ENCODE assay signal across 8 mouse cellular contexts in genomic region chr2:133552842-133553465, GRCm38 (mm10). TPM values are rescaled to one million over a fixed set of nuclear protein-coding genes. Genes with fewer than 3 reads are reported as not detected.
DNase-seq lines count a peak whose midpoint lies in the region; ATAC-seq lines count a peak whose summit lies in the region.

No protein-coding gene starts in this region.

- under 1% methylated on average over 48 of the region's 48 CpGs for WGBS in embryonic facial prominence, embryonic 13.5 days
- under 1% methylated on average over 41 of the region's 48 CpGs for WGBS in heart, embryonic 11.5 days (ENCODE audit: insufficient replicate concordance)
- under 1% methylated on average over 47 of the region's 48 CpGs for WGBS in stomach, embryonic 16.5 days

- no peak for ATAC-seq in erythroblast, adult 5-6 weeks (replicated peaks; ENCODE audit: low FRiP score, poor library complexity, severe bottlenecking)
- ATAC-seq in embryonic facial prominence, embryonic 13.5 days (ENCODE audit: insufficient number of reproducible peaks, insufficient read depth, low FRiP score, low TSS enrichment, low read depth), result 0 out of 2 replicates have a peak, but pooled peaks have one; percentile 13
- no peak for ATAC-seq in heart, embryonic 11.5 days (replicated peaks; ENCODE audit: insufficient number of reproducible peaks, low FRiP score, low TSS enrichment)
- 0 out of 2 replicates have a peak, but pooled peaks have one; percentile 5 for ATAC-seq in stomach, embryonic 16.5 days (ENCODE audit: insufficient read depth, low FRiP score)

- peak overlapping the region; percentile 87 for H3K9ac ChIP-seq in embryonic facial prominence, embryonic 13.5 days
- H3K9ac ChIP-seq in heart, embryonic 11.5 days (ENCODE audit: low read depth, low read length), result peak overlapping the region; percentile 76
- H3K9ac ChIP-seq in stomach, embryonic 16.5 days (ENCODE audit: low read length), result peak overlapping the region; percentile 84

- DNase-seq in kidney, postnatal 10 days, result peak; percentile 71
- DNase-seq in lung, postnatal 36 days, result peak; percentile 39
- DNase-seq in thymus, postnatal 14 days, result no peak

- peaks cover 71% of the 10 kb centered on the region for H3K27me3 ChIP-seq in erythroblast, embryonic 14.5 days (ENCODE audit: control insufficient read depth)
- peaks cover 39% of the 10 kb centered on the region for H3K27me3 ChIP-seq in embryonic facial prominence, embryonic 13.5 days
- peaks cover 24% of the 10 kb centered on the region for H3K27me3 ChIP-seq in heart, embryonic 11.5 days (ENCODE audit: control insufficient read depth, insufficient read depth, low read length)
- no peaks in the 10 kb centered on the region for H3K27me3 ChIP-seq in stomach, embryonic 16.5 days (ENCODE audit: control insufficient read depth, insufficient read depth, low read length)

- no peaks in the 10 kb centered on the region; the same call in 1 of the 2 replicates for H3K4me1 ChIP-seq in erythroblast, embryonic 14.5 days (ENCODE audit: control insufficient read depth)
- H3K4me1 ChIP-seq in embryonic facial prominence, embryonic 13.5 days, result peaks cover 20% of the 10 kb centered on the region
- no peaks in the 10 kb centered on the region; the same call in 1 of the 2 replicates for H3K4me1 ChIP-seq in heart, embryonic 11.5 days (ENCODE audit: control insufficient read depth, insufficient read depth, low read length)
- no peaks in the 10 kb centered on the region for H3K4me1 ChIP-seq in stomach, embryonic 16.5 days (ENCODE audit: control insufficient read depth, insufficient read depth, low read length)

- peak overlapping the region; percentile 79 for H3K27ac ChIP-seq in embryonic facial prominence, embryonic 13.5 days
- peak overlapping the region; percentile 37 for H3K27ac ChIP-seq in heart, embryonic 11.5 days (ENCODE audit: low read depth, low read length)
- H3K27ac ChIP-seq in stomach, embryonic 16.5 days (ENCODE audit: low read length), result peak overlapping the region; percentile 38; the same call in 1 of the 2 replicates

- peak overlapping the region; percentile 88 for H3K4me2 ChIP-seq in embryonic facial prominence, embryonic 13.5 days
- H3K4me2 ChIP-seq in heart, embryonic 11.5 days, result peak overlapping the region; percentile 96
- H3K4me2 ChIP-seq in stomach, embryonic 16.5 days (ENCODE audit: low read depth, low read length), result peak overlapping the region; percentile 88

- H3K9me3 ChIP-seq in erythroblast, embryonic 14.5 days (ENCODE audit: control insufficient read depth, low read length), result no peaks in the 10 kb centered on the region; the same call in 1 of the 2 replicates
- H3K9me3 ChIP-seq in embryonic facial prominence, embryonic 13.5 days, result no peaks in the 10 kb centered on the region
- H3K9me3 ChIP-seq in heart, embryonic 11.5 days (replicated peaks; ENCODE audit: control insufficient read depth, low read length), result no peaks in the 10 kb centered on the region
- H3K9me3 ChIP-seq in stomach, embryonic 16.5 days (replicated peaks; ENCODE audit: control insufficient read depth, low read length), result no peaks in the 10 kb centered on the region

- peak overlapping the region; percentile 10 for H3K4me3 ChIP-seq in erythroblast, embryonic 14.5 days (replicated peaks)
- peak overlapping the region; percentile 72 for H3K4me3 ChIP-seq in embryonic facial prominence, embryonic 13.5 days
- peak overlapping the region; percentile 68 for H3K4me3 ChIP-seq in heart, embryonic 11.5 days (ENCODE audit: low read depth, low read length)
- H3K4me3 ChIP-seq in stomach, embryonic 16.5 days (replicated peaks; ENCODE audit: low read length), result peak overlapping the region; percentile 62

- no peaks in the 10 kb centered on the region for H3K36me3 ChIP-seq in erythroblast, embryonic 14.5 days (ENCODE audit: control insufficient read depth)
- H3K36me3 ChIP-seq in embryonic facial prominence, embryonic 13.5 days, result no peaks in the 10 kb centered on the region
- H3K36me3 ChIP-seq in heart, embryonic 11.5 days (ENCODE audit: control insufficient read depth, insufficient read depth, low read length), result no peaks in the 10 kb centered on the region
- H3K36me3 ChIP-seq in stomach, embryonic 16.5 days (ENCODE audit: control insufficient read depth, insufficient read depth, low read length), result no peaks in the 10 kb centered on the region

RNA-seq across cellular contexts. Expression of gene Bmp2, which starts 1.0 kb away (rescaled TPM):
- 0.04 TPM in 1 of 2 replicates, not detected in the other for polyA plus RNA-seq in erythroblast, embryonic 14.5 days (2012)
- not detected in 2 replicates for total RNA-seq in erythroblast, adult 5-6 weeks (2015; ENCODE audit: low replicate concordance)
- total RNA-seq in erythroblast, adult 5-6 weeks (2017; ENCODE audit: low replicate concordance), result 0.26 and 0.42 TPM in 2 replicates
- 21.7 and 24.3 TPM in 2 replicates for polyA plus RNA-seq in embryonic facial prominence, embryonic 13.5 days (2015; fragmentation: Nextera tagmentation; extraction: Ambion mirVana)
- polyA plus RNA-seq in heart, embryonic 11.5 days (2014; fragmentation: Nextera tagmentation; extraction: Ambion mirVana), result 14.5 and 18.9 TPM in 2 replicates
- 10.6 and 11.0 TPM in 2 replicates for polyA plus RNA-seq in stomach, embryonic 16.5 days (2015; fragmentation: Nextera tagmentation; extraction: Ambion mirVana)

Comparison
In these comparisons a context has a peak if more than half of its experiments do, and no peak if none do; other contexts are left out.
1. H3K4me3 ChIP-seq: peak in every context shown above with its lines; median percentile 72 in embryonic facial prominence, embryonic 13.5 days; 68 in heart, embryonic 11.5 days; 62 in stomach, embryonic 16.5 days; 10 in erythroblast, embryonic 14.5 days.
2. ATAC-seq: peak in embryonic facial prominence, embryonic 13.5 days (single experiment) and stomach, embryonic 16.5 days (single experiment); none in erythroblast, adult 5-6 weeks (single experiment) and heart, embryonic 11.5 days (single experiment).
3. RNA of gene Bmp2, which starts 1.0 kb away (polyA plus RNA-seq): 21.7 to 24.3 TPM in embryonic facial prominence, embryonic 13.5 days, 14.5 to 18.9 TPM in heart, embryonic 11.5 days and 10.6 to 11.0 TPM in stomach, embryonic 16.5 days; 0.04 TPM in erythroblast, embryonic 14.5 days; every median in the first group is over 10 times any median in the second.
4. Peak in every context shown above with its lines, with median percentiles within 50 percentile points of each other: H3K27ac ChIP-seq, H3K4me2 ChIP-seq and H3K9ac ChIP-seq.